Mouse (Mus musculus): ENCODE data around the gene Pax4.

Pax4 gene

GRCm38 (mm10) chr6:28396853-28397457 lies 52.2 kb downstream of the Pax4 start:
- no peak for DNase-seq (ENCODE audit: low read depth, low spot score)

- no peak for DNase-seq (ENCODE audit: low read depth, low spot score)
Measured at GRCm38 (mm10) chr6:28396051-28396852, 52.9 kb downstream of the Pax4 start.
